Mouse (Mus musculus) hematopoietic stem cell, adult 5-6 weeks (primary cell): ENCODE measurements around the gene AC129217.1. TPM values are rescaled to one million over a fixed set of nuclear protein-coding genes. Genes with fewer than 3 reads are reported as not detected.
A peak's percentile ranks its signal among the peaks of the same experiment; 100 is the strongest.
"Not testable (repeated sequence)": the region's sequence is repeated elsewhere in the genome, so short reads cannot be mapped to it uniquely, and the experiment has no call there.

Source experiments
- ATAC-seq, 2 experiments: fragments of 125-278 bp in 1 of 2; replicated peaks in 1 of 2; 2 replicates each; pipeline ENCODE4 v1.8.0; 2016 to 2017; ENCODE audit warnings: inconsistent platforms in 2 of 2, mild to moderate bottlenecking in 2 of 2, moderate number of reproducible peaks in 2 of 2, low read depth in 1 of 2, moderate TSS enrichment in 1 of 2; ENCODE audit not compliant: low FRiP score in 2 of 2, poor library complexity in 2 of 2, severe bottlenecking in 2 of 2, insufficient read depth in 1 of 2, low TSS enrichment in 1 of 2
- total RNA-seq: library from RNA; stranded (forward); fragments of 172-1452, 232-1000 nt; gene quantifications from 2 replicates; pipeline ENCODE4 v1.2.3, GENCODE M21; 2017

Gene AC129217.1
- total RNA-seq, 1 experiment from 2014 or later, result not detected

DNA sequence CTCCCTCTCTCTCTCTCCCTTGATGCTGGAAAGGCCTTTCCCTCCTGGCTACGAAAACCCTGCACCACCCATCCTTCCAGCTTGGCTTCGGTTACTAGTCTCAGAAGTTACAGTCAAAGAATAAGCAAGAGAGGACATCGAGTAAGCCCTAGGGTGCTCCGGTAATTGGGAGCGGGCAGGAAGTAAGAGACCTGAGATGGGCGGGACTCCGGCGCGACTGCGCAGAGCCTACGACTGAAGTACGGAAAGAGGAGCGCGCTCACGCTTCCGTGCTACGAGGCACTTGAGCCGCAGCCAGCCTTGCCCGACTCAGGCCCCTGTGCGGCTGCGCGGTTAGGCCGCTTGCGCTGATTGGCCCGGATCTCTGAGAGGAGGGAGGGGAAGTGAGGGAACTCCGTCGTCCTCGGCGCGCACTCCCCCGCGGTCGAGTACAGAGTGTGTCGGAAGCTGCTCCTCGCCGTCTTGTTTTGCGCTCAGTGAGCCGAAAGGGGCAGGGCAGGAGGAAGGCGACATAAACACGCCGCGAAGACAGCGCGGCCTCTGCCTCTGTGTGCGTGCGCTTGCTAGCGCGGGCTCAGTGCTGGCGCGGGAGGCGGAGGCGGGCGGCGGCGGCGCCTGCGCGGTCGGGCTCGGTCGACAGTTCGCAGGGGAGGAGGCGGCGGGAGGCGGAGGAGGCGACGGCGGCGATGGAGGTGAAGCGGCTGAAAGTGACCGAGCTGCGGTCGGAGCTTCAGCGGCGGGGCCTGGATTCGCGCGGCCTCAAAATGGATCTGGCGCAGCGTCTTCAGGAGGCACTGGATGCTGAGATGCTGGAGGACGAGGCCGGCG, 9.8 kb upstream of the AC129217.1 start, which contains the start of gene Hnrnpul2:
Gene Hnrnpul2 (plus strand): TSS at position 415 of the 828 bp plus-strand sequence.
- peak; percentile 88 to 89 for ATAC-seq

DNA sequence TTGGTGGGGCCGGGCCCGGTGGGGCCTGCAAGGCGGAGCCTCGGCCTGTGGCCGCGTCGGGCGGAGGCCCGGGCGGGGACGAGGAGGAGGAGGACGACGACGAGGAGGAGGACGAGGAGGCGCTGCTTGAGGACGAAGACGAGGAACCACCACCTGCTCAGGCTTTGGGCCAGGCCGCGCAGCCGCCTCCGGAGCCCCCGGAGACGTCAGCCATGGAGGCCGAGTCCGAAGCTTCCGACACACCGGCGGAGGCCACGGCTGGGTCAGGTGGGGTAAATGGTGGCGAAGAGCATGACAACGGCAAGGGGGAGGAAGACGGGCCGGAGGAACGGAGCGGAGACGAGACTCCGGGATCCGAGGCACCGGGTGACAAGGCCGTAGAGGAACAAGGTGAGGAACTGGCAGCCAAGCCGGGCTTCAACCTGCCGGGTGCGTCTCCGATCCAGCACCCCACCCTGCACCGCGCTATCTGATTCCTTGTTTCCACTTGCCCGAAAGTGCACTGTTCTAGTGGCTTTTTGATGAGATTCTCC, 9.1 kb upstream of the AC129217.1 start:
- ATAC-seq, result no peak

DNA sequence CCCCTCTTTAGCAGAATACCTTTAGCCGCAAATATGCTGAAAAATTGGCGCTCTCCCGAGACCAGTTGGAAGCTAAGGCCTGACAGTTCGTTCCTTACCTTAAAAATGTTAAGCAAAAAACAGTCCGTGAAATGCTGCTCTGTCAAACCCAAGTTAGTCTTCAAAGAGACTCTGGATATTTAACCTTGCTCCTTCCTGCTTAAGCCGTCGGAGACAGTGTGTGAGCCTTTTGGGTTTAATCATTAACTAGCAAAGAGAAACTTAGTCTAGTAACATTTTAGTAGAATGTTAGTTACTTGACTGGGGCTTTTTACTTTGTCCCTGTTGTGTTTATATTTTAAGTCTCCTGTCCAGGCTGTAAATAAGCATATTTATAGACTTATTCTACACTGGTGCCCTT, 8.4 kb upstream of the AC129217.1 start:
- ATAC-seq, result no peak

DNA sequence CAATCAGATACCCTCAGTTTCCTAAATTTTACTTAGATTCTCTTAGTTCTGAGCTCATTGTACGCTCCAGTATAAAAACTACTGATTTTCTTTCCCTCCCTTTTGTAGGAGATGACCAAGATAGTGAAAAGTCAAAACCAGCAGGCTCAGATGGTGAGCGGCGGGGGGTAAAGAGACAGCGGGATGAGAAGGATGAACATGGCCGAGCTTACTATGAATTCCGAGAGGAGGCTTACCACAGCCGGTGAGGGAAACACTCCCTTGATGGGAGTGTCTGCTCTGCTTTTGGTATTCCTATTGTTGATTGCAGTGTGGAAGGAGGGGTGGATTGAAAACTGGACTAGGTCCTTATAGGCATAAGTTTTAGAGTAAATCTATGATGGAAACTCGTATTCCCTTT, 6.9 kb upstream of the AC129217.1 start:
- ATAC-seq, result no peak

DNA sequence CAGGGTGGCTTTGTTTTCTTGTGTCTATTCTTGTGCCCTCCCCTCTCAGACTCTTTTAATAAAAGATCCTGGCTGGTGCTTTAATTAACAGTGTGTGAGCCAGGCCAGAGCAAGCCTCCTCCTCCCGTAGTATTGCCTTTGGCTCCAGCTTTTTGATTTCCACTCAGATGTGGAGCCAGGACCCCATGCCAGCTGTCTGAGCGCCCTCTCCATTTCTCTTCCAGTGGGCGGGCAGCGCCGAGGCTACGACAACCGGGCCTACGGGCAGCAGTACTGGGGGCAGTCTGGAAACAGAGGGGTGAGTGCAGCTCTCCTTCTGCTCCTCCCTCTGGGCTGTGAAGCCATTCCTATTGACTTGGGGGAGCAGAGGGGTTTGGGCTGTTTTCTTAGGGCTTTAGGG, 1.1 kb downstream of the AC129217.1 start:
- ATAC-seq, result no peak

DNA sequence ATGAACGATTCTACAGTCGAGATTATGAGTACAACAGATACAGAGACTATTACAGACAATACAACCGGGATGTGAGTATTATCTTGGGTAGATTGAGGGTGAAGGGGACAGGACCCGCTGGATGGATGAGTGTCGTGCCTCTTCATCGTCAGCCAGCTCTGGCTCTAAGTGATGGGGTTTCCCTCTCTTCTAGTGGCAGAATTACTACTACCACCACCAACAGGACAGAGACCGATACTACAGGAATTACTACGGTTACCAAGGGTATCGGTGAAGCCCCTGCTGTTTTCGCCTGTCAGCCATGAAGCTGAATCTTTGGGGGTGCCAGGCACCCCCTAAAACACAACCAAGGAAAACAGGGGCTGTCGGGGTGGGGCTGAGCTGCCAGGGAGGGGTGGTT, 1.7 kb downstream of the AC129217.1 start:
- no peak for ATAC-seq

DNA sequence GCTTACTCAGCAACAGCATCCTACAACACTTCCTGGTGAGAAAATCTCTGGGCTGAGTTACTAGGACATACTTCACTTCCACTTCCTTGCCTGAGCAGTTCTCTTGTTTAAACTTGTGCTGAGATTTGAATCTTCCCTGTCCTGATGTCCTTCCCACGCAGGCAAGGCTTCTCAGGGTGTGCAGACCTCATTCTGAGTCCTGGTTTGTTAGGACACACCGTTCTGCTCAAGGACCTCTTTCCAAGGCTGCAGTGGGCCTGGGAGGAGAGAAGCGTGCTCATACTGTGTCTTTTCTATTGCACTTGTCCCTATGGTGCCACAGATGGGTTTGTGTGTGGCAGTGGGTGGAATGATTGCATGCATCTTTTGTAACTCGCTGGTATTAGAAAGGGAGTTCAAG, 3.4 kb downstream of the AC129217.1 start:
- no peak for ATAC-seq

DNA sequence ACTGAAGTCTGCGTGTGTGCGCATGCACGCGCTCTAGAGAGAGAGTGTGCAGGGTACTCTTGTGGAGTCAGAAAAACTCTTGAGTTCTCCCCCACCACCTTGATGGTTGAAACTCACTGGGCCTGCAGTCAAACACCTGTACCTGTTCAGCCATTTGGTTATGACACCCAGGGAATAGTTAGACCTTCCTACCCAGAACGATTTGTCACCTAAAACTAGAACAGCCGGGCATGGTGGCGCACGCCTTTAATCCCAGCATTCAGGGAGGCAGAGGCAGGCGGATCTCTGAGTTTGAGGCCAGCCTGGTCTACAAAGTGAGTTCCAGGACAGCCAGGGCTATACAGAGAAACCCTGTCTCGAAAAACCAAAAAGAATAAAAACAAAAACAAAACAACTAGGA, 6.8 kb downstream of the AC129217.1 start:
- not testable (repeated sequence) for ATAC-seq

DNA sequence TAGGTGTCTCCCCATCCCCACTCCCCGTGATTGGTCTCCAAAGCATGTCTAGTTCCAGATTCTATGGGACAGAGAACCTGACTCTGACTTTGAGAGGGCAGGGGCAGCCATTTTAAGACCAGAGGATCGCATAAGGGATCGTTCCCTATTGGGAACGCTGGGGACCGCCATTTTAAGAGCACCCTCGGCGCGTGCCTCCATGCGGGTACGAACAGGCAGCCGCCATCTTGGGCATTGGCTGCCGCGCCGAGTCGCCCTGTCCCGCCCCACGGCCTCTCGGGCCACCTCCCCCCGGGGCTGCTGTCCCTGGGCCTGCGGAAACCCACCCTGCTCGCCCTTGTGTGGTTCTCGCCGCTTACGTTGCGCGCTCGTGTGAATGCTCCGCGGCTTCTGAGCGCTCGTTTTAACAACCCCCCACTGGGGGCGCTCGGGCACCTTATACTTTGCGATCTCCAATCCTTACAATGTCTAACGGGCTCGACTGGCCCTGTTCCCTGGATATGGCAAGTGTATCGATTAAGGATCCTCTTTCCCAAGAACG, 7.7 kb downstream of the AC129217.1 start, which contains the start of gene Bscl2:
Gene Bscl2 (plus strand): TSS at position 217 of the 541 bp plus-strand sequence.
- peak; percentile 72 to 77 for ATAC-seq

DNA sequence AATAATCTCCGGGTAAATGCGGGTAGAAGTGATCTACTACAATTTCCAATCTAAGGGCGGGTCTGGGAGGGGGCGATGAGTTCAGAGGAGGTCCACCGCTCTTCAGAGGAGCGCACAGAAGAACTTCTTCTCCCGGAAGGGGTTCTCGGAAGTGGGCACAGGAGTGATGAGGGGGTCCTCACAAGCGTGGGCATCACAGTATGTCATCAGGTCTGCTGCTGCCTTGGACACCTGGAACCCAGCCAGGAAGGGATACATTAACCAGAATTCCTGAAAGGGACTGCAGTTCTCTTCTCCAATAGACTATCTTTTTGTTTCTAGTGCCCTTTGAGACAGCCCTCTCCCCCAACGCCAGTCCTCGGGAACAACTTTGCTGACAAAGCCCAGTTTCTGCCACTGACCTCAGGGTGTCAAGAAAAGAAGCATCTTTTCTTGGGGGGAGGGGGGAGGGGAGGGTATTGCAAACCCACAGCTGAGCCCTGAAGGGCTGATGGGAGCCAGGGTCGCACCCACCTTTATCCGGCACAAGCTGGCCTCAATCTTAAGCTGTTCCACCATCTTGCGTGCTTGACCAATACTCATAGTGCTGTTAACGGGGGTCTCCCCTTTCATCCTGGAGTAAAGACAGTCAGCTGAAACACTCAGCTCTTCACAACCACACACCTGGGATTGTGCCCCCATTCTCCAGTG, 8.6 kb downstream of the AC129217.1 start:
- ATAC-seq, result no peak

DNA sequence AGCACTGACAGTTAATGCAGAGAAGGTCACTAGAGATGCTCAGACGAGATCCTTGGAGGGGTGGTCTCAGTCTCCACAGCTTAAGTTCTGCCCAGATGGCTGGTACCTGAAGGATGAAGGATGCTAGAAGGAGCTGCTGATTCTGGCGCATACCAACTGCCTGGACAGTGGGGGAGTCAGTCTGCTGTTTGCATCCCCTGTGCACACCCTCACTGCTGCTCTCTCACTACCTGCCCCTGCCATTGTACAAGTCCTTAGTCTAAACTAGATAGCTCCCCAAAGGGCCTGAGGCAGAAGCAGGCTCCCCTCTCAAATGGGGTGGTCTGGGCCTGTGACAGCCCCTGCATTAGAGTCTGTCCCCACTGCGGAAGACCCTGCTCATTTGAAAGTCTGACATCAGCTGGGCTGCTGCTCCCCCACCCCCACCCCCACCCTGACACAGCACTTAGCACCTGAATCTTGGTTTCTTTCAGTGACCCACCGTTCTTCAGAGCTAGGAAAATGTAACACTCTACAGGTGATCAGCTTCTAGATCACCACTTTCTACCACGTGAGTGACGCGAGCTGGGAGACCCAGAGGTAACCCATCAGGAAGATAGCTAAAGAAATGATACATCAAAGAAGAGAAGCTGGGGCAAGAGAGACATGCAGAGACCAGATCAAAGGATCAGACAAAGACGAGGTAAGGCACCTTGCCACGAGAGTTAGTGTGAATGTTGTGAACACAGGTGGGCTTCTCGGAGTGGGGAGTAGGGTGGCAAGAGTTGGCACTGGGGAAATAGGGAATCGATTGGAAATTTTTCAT, 9.7 kb downstream of the AC129217.1 start, which contains the start of gene Gng3:
Gene Gng3 (minus strand): TSS at position 92 of the 805 bp plus-strand sequence.
- ATAC-seq, result no peak

DNA sequence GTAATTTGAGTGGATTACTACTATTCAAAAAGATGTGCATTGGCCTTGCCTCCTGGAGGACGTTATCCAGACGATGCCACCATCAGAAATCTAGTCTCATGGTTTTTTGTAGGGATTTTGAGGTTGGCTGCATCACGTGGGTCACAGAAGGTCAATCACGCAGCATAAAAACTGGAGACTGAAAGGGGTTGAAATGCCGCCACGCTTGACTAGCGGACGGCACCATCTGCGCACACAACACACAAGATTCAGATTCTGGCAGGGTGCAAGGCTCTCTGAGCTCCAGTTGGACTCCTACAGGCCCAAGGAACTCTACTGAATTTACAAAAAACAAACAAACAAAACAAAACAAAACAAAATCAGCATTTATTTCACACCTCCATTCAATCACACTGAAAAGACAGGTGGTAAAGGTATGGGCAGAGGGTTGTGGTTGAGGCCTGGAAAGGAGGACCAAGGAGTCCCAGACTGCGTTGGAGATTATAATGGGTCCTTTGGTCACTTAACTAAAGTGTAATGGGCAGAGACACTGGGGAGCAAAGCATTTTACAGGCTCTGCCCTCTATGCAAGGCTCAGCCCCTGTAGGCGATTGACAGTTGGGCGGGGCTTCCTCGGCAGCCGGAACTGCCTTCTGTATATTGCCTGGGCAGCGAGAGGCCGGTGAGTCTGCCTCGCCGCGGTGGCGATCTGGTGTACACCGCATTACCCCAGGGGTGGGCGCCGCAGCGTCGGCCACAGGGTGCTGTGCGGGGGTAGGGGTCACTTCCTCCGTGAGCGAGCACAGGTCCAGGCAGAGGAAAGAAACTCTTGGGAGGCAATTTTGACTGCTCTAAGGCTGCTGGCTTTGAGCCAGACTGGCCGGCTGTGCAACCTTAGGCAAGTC, 10.6 kb downstream of the AC129217.1 start:
- peak; percentile 58 to 59 for ATAC-seq

DNA sequence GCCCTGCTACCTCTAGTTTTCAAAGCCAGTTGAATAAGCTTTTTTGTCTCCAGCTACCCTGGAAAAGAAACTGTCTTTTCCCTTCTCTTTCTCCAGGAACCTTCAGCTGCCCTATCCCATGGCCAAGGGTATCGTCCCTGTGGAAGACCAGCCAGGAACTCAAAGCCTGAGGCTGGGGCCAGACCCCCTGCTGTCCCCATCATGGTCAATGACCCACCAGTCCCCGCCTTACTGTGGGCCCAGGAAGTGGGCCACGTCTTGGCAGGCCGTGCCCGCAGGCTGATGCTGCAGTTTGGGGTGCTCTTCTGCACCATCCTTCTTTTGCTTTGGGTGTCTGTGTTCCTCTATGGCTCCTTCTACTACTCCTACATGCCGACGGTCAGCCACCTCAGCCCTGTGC, 11.4 kb downstream of the AC129217.1 start:
- no peak for ATAC-seq

DNA sequence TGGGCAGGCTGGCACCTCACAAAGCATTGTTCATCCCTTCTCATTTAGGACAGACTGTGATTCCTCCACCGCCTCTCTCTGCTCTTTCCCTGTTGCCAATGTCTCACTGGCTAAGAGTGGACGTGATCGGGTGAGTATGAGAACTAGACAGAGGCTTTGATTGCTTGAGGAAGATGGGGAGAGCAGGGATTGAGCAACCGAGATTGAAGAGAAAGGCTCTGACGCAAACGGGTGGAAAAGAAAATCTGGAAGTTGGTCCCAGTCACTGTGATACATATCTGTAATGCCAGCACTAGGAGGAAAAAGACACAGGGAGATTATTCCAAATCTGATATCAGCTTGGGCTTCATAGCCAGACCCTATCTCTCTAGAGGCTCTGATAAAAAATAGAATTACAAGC, 13.4 kb downstream of the AC129217.1 start:
- ATAC-seq, result no peak

DNA sequence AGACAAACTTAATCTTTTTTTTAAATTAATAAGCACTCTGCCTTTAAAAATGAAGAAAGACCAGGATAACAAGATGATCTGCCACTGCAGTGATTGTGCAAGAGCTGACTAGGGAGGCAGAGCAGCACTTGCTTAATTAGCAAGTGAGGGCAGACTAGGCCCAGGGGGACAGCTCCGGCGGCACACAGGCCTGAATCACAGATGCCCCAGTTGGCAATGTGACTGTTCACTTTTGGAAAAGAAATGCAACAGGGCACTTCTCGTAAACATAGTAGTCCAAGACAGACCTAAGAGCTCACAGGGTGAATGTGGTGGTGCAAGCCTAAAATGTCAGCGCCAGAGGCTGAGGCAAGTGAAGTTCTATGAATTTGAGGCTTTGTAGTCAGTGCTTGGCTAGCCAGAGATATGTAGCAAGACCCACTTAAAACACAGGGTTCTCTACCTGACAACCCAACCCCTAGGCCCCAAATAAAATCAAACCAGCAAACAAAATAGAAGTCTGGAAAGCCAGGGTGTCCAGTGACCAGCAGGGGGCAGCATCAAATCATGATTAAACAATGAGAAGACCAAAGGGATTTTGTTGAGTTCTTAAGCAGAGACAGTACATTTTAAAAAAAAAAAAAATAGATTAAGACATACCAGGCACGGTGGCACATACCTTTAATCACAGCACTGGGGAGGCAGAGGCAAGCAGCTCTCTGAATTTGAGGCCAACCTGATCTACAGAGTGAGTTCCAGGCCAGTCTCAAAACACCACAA, 15.0 kb downstream of the AC129217.1 start:
- peak; percentile 20 to 55; a peak in 2 of 4 replicates for ATAC-seq

DNA sequence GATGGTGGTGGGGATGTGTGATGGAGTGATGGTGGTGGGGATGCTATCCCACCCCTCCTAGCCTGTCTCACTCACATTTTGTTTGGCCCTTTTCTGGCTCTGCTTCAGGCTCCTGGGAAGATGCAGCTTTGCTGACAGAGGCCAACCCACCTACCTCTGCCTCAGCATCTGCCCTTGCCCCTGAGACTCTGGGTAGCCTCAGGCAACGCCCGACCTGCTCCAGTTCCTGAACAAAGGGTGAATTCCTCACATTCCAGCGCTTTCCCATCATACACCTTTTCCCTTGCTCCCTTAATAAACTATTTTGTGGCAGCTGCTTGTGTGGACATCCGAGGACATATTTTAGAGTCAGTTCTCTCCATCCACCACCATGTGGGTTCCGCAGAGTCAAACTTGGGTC, 18.8 kb downstream of the AC129217.1 start:
- no peak for ATAC-seq
